Mouse (Mus musculus): ENCODE measurements at regions not wholly inside any gene's neighbourhood (a gene's known extent, or its start where the extent isn't known, plus 50 kb on each side); places are given as distances from the start of the nearest gene placed in this dataset. TPM values are rescaled to one million over a fixed set of nuclear protein-coding genes. Genes with fewer than 3 reads are reported as not detected.
"Not testable (repeated sequence)": the region's sequence is repeated elsewhere in the genome, so short reads cannot be mapped to it uniquely, and the experiment has no call there.

- ATAC-seq (ENCODE audit: low FRiP score); H3K4me2 ChIP-seq; H3K27ac ChIP-seq (replicated peaks); H3K9me3 ChIP-seq (replicated peaks); H3K4me3 ChIP-seq (replicated peaks); H3K36me3 ChIP-seq; H3K27me3 ChIP-seq (replicated peaks); H3K4me1 ChIP-seq; H3K9ac ChIP-seq (replicated peaks): not testable (repeated sequence)
- WGBS: 79% methylated on average over 2 of the region's 5 CpGs
These were observed 563.5 kb downstream of the Gm10330 start for GRCm38 (mm10) chr12:23216521-23216920.

GRCm38 (mm10) chr12:23189546-23189945 is 590.5 kb downstream of the Gm10330 start:
- Histone ChIP-seq H3K4me3 (replicated peaks) (peak overlapping the region; percentile 44), H3K9ac (replicated peaks) (peak overlapping the region; percentile 40; the same call in 1 of the 2 replicates), H3K4me2 (peak overlapping the region; percentile 51)
- WGBS: 1% methylated on average over 32 of the region's 42 CpGs
- not testable (repeated sequence) for H3K27me3 ChIP-seq (replicated peaks); H3K4me1 ChIP-seq; H3K36me3 ChIP-seq; H3K27ac ChIP-seq (replicated peaks); H3K9me3 ChIP-seq (replicated peaks)
- peak; percentile 94 for ATAC-seq (ENCODE audit: low FRiP score)

- H3K36me3 ChIP-seq; H3K4me1 ChIP-seq; H3K27ac ChIP-seq (replicated peaks); H3K27me3 ChIP-seq (replicated peaks); H3K9me3 ChIP-seq (replicated peaks): not testable (repeated sequence)
- peak; percentile 35; the same call in 1 of the 2 replicates for ATAC-seq (ENCODE audit: low FRiP score)
- WGBS: 2% methylated on average over 46 of the region's 50 CpGs
- H3K4me3 ChIP-seq (replicated peaks): peak overlapping the region; percentile 44
- peak overlapping the region; percentile 40 for H3K9ac ChIP-seq (replicated peaks)
- H3K4me2 ChIP-seq: peak overlapping the region; percentile 51
These were observed 591.0 kb downstream of the Gm10330 start for GRCm38 (mm10) chr12:23189110-23189509.

Small RNAs in the stretch of these regions (microRNA-seq; reads per million reads assigned to microRNA genes)
- gene Gm26140: not detected
